Mouse (Mus musculus): Measurements from ENCODE around the gene Ifitm10.
"Not testable (repeated sequence)": the region's sequence is repeated elsewhere in the genome, so short reads cannot be mapped to it uniquely, and the experiment has no call there.

Ifitm10 gene

DNA sequence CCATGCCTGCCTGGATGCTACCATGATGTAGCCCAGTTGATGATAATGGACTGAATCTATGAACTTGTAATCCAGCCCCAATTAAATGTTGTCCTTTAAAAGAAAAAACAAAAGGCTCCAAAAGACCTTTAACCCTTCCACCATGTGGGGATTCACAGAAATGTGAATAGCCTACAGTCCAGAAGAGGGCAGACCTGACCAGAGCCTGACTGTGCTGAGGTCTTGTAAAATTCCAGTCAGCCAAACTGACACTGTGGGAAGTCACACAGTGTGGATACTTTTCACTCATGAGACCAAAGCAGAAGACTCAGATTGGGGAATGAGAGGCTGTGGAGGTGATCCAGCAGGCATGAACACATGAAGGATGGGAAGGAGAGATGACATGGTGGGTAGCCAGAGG, 12.8 kb downstream of the Ifitm10 start:
- DNase-seq, result no peak

GRCm38 (mm10) chr7:142359129-142359528, 14.4 kb downstream of the Ifitm10 start:
- no peak for DNase-seq

GRCm38 (mm10) chr7:142357566-142357965, 16.0 kb downstream of the Ifitm10 start:
- DNase-seq, result no peak

GRCm38 (mm10) chr7:142354661-142355233, 18.8 kb downstream of the Ifitm10 start:
- no peak for DNase-seq

DNA sequence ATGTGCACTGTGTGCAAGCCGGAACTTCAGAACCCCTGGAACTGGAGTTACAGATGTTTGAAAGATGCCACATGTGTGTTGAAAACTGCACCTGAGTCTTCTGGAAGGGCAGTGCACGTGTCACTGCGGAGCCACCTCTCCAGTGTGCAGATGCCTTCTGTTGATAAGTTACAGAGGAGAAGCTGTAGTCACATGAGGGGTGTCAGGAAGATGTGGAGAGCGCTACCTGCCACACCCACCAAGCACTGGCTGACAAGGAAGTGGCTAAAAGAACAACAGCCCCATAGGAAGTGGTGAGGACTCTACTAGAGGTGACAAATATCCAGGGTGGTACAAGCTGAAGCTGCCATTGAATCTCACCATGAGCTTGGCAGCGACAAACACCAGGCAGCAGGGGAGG, 19.7 kb downstream of the Ifitm10 start:
- no peak for DNase-seq

GRCm38 (mm10) chr7:142351569-142351968, 22.0 kb downstream of the Ifitm10 start:
- no peak for DNase-seq

- peak; percentile 44 for DNase-seq
Observed at GRCm38 (mm10) chr7:142349308-142349961, 24.1 kb downstream of the Ifitm10 start.

- DNase-seq, result no peak
Observed at GRCm38 (mm10) chr7:142347542-142347941, 26.0 kb downstream of the Ifitm10 start.

DNA sequence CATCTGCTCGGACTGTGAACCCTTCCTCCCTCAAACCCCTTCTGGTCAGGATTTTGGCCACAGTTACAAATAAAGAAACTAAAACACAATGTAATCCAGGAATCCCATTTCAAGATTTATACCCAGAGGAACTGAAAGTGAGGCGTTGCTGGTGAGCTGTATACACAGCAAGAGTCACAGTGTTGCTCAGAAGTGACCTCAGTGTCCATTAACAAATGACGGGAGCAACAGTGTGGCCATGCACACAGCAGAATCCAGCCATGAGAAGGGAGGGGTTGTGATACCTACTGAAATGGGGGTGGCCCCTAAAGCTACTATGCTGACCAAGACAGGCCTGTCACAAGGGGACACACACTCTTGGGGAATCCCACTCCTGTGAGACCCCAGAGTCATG, 31.3 kb downstream of the Ifitm10 start:
- DNase-seq, result no peak

- no peak for DNase-seq
Observed at GRCm38 (mm10) chr7:142341564-142342246, 31.8 kb downstream of the Ifitm10 start.

- DNase-seq, result no peak
Observed at GRCm38 (mm10) chr7:142340269-142340970, 33.1 kb downstream of the Ifitm10 start.

DNA sequence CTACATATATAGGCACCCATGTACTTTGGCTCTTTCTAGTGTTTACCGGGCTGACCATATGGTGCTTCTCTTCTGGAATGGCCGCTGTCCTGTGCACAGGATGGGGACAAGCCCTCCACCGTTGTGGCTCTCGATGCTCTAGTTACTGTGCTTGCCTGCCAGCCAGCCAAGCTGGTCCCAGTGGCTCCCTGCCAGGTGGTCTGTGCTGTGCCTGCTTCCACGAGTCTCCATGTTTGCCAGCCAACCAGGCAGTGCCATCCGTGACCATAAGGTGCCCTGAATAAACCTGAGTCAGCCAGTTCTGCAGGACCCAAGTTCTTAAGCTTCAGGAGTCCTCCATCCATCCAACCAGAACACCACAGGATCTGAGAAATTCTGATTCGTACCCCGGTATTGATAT, 38.4 kb downstream of the Ifitm10 start:
- no peak for DNase-seq

GRCm38 (mm10) chr7:142334246-142334645, 39.3 kb downstream of the Ifitm10 start:
- peak; percentile 77 for DNase-seq

DNA sequence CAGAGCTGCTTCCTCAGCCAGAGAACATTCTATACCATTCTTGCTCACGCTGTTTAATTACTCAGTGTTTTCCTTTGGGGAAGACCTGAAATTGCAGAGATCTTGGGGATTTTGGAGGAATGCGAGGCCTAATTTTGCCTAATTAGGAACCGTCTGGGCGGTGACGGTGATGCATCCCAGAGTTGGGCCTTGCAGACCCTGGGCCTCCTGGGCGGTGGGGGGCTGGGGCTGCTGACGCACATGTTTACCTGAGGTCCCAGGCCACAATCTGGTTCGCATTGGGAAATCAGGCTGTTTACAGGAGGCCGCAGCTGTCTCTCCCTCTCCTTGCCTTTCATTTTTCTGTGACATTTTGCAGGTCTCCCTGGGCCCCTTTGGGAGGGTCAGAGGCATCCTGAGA, 40.8 kb downstream of the Ifitm10 start:
- not testable (repeated sequence) for DNase-seq

DNA sequence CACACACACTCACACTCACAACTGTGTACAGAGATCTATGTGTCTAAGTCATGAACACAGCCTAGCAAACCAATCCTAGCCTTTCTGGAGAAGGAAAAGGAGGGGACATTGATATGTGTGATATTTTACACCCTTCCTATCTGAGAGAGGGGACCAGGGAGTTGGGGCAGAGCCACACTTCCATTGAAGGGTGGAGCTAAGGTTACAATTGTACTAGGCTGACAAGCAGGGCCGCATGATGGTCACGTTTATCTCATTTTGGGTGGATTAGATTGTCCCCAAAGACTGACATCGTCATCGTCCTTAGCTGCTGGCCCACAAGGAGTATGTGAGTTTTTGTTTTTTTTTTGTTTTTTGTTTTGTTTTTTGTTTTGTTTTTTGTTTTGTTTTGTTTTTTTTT, 42.3 kb downstream of the Ifitm10 start:
- DNase-seq, result no peak

DNA sequence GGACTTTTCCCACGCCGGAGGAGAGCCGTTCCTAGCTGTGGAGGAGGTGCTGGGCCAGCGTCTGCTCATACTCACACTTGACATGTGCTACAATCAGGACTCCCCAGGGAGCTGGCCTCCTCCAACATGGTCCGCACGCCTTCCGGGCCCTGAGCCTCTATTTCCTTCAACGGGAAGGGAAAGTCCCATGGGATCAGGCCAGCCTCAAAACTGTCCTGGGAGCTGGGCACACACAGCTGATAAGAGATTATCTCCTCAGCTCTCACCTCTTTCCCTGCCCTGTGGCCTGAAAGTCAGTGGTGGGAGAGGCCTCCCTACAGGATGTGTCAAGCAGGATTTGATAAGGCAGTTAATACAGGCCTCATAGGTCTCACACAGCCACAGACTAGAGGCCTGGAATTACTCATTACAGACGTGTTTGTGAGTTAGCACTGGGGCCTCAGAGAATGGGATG, 43.3 kb downstream of the Ifitm10 start:
- no peak for DNase-seq

- DNase-seq, result no peak
Observed at GRCm38 (mm10) chr7:142328507-142328906, 45.0 kb downstream of the Ifitm10 start.

DNA sequence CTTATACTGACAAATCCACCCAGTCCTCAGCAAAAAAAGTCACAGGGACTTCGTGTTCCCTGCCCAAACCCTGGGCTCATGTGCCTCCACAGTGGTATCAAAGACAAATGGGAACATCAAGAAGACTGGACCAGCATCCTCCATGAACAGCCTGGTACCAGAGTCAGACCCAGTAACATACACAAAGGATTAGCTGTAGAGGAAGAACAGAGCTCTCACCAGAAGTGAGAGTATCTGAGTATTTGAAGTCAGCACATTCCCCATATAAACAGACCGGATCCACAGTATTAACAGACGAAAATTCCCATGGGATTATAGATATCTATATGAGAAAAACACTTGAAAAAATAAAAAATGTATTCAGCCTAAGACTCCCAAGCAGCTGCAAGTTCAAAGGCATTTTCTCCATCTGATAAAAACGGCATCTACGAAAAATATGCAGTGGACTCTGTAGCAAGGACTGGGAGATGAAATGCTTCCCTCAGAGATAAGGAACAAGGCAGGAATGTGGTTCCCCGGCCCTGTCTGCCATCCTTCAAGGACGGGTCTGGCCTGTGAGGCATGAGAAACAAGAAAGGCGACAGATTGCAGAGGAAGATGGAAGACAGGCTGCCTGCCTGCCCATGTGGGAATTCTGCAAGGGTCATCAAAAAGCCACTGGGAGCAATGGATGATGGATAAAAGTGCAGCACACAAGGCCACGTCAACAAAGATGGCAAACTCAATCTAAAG, 46.7 kb downstream of the Ifitm10 start:
- DNase-seq, result no peak

GRCm38 (mm10) chr7:142323396-142324117, 50.0 kb downstream of the Ifitm10 start:
- no peak for DNase-seq

- no peak for DNase-seq
Observed at GRCm38 (mm10) chr7:142322641-142323040, 50.9 kb downstream of the Ifitm10 start.

GRCm38 (mm10) chr7:142321637-142322306, 51.8 kb downstream of the Ifitm10 start:
- not testable (repeated sequence) for DNase-seq

DNA sequence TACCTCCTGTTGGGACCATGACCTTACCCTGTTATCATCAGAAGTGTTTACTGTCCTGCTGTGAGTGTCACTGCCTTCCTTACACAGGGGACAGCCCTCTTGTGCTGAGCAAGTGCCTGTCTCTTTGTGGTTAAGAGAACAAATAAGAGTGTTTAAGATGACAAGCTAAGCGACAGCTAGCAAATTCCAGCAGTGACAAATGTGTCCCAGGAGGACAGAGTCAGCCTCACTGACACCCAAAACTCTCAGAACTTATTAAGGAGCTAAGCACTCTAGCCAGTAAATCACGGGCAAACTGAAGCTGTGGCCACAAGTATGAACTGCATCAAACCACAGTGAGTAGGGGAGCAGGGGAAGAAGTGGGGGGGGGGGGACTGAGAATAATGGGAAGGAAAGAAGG, 52.6 kb downstream of the Ifitm10 start:
- DNase-seq, result no peak

Measured in right cerebral cortex, postnatal 25 days (tissue).